Mouse (Mus musculus): ENCODE results near the gene Myh10.
"Not testable (repeated sequence)": the region's sequence is repeated elsewhere in the genome, so short reads cannot be mapped to it uniquely, and the experiment has no call there.

Gene Myh10

DNA sequence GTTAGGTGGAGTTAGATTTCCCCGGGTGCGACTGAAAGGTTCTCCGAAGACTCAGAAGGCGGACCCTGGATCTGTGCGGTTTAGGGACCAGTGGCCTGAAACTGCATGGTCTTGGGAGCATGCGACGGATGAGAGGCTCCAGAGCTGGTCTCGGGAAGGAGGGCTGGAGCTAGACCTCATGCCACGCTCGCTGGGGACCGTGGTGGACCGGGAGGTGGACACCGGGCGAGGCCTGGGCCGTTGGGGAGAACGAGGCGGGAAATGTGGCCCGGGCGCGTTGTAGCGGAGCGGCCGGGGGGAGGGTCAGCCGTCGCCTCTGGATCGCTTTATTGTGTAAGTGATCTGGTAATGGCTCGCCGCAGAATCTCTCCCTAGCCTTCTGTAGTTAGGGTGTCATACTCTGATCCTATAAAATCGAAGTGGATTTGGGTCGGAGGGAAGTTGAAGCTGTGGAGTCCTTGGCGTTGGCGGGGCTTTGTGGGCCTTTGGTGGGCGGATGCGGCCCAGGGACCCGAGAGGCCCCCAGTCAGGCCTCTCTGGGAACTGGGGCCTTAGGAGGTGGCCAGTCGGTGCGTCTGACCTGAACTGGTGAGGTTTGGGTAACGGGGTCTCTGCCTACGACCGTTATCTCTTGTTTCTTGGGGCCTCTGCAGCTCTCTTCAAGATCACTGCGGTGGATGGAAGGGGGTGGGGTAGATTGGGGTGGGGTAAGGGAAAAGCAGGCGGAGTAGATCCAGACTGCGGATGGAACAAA, 1.5 kb downstream of the Myh10 start:
- peak; percentile 26 for DNase-seq (ENCODE audit: low spot score)

DNA sequence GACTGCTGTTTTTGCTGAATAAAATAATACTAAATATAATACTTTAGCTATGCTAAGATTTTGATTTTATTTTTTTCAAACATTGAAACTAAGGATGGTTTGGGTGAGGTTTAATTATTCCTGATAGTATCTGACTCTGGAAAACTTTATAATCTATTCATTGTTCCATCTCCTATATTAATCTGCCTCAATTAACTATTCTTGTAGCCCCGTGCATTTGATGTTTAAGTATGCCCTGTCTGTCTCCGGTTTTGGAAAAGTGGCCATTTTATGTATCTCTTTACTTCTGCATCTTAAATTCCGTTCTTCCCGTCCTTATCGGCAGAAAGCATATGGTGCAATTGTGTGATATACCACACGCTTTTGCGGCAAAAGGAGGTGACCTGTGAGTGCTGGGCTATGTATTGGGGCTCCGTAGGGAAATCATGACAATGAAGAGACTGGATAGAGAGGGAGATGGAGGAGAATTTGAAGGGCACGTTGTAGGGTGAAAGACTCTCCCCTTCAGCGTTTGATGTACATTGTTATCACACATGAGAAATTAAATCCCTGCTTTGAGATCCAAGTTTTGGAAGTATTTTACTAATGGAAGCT, 2.2 kb downstream of the Myh10 start:
- DNase-seq (ENCODE audit: low spot score): no peak

DNA sequence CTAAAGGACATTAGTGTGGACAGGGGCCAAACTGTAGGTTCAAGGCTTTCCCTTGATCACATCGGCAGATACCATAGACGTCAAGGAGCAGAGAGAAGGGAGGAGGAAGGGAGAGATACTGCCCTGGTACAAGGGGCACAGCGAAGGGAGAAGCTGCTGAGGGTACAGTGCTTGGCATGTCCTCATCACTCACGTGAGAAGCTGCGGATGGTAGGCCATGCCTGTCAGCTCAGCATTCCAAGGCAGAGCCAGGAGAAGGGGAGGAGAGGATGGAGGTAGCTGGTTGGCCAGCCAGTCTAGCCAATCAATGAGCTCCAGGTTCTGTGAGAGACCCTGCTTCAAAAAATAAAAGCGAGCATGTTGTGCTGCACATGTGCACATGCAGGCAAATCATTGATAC, 11.0 kb downstream of the Myh10 start:
- DNase-seq (ENCODE audit: low spot score): no peak

DNA sequence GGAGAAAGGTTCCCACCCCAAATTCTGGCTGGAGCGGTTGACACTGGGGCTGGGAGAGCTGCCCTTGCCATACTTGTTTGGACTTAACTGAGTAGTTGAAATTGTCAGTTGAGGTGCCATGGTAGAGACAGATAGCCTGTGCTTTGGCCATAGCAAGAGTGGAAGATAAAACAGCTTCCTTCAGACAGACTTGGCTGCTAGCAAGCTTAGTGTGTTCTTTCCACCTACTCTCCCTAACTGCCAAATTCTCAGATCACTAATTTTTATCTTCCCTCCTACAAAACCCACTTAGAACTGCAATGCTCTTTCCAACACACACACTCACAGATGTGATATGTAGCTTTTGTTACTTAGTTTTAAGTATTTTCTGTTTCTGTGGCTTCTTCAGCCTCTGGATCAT, 12.0 kb downstream of the Myh10 start:
- DNase-seq (ENCODE audit: low spot score): no peak

DNA sequence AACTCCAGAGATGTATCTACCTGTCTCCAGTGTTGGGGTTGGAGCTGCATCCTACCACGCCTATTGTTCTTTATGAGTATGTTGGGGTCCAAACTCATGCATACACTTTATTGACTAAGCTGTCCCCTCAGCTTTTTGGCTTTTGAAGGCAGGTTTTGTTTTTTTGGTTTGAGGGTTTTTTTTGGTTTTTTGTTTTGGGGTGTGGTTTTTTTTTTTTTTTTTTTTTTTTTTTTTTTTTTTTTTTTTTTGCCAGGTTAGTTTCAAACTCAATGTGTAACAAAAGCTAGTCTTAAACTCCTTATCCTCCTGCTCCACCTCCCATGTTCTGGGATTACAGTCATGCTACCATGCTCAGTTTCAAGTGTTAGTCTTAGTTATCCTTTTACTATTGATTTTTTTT, 12.9 kb downstream of the Myh10 start:
- no peak for DNase-seq (ENCODE audit: low spot score)

DNA sequence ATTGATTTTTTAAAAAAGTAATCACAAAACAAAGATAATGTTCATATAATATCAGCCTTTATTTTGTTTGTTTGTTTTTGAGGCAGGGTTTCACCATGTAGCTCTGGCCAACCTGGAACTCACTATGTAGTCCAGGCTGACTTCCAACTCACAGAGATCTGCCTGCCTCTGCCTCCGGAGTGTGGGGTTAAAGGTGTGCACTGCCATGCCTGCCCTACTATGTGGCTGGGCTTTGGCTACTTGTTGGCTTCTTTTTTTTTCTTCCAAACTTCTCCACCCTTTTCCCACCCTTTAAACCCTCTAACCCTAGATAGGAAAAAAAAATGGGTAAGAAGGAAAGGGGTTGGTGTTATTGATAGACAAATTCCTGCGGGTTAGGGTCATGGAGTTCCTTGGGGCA, 13.5 kb downstream of the Myh10 start:
- DNase-seq (ENCODE audit: low spot score): no peak

DNA sequence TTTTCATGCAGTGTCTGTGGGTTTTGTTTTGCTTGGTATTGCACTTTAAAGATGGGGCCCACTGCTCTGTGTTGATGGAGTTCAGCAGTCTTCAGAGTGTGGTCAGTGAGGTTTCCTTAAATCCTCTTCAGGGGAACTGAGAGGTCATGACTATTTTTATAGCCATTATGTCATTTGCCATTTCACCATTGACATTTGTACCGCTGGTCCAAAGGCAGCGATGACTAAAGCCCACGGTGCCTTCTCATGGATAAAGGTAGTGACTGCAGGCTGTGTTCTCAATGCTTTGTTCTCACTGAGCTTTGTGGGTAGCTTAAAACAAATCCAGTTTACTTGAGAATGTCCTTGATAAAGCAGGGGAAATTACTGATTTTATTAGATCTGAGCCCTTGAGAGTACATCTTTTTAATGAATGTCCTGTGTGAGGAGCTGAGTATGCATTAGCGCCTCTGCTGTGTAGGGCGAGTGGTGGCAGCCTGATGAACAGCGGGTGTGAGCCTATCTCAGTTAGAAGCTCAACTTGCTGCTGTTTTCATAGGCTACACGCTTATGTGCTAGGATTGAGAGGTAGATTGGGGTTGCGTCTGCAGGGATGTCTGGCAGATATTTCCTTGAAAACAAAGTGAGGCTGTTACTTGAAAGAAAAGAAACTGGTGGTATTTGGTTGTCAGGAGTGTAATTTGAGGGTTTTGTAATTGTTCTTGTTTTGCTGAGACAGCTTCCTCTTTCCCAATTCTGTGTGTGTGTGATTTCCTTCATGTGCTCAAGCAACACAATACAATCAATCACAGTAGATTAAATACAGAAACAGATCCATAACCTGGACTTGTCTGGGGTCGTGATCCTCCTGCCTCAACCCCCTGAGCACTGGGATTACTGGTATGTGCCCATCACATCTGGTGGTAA, 15.4 kb downstream of the Myh10 start:
- DNase-seq (ENCODE audit: low spot score): no peak

DNA sequence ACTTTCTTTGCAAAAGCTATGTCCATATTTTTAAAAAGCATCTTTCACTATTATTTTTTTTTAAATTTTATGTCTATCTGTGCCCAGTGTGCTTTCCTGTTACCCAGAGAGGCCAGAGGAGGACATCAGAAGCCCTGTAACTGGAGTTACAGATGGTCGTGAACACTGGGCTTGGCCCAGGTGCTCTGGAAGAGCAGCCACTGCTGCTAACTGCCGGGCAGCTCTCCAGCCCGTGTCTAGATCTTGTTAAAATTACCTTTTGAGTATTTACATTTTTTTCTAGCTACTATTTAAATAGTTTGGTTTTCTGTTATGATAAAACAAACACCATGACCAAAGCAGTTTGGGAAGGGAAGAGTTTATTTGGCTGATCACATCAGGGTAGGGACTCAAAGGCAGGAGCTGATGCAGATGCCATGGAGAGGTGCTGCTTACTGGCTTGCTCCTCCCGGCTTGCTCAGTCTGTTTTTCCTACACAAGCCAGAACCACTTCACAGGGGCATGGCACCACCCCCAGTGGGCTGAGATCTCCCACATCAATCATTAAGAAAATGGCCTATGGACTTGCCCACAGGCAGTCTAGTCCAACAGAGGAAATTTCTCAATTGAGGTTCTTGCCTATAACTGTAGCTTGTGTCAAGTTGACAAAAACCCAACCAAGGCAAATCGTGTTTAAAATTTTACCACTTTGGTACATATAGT, 16.7 kb downstream of the Myh10 start:
- DNase-seq (ENCODE audit: low spot score): no peak

DNA sequence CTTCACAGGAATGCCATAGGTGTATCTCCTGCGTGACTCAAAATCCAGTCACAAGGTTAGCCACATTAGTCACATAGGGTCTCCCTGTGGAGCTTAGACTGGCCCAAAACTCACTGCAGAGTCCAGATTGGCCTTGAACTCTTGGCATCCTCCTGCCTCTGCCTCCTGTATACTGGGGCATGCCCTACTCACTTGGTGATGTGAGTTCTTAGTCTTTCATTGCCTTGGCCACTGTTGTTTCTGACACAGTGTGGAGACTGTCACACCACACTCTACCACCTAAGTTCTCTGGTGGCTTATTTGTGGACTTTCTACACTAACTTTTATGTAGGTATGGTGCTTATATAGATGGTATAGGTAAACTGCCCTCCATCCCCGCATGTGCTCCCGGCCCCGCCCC, 24.8 kb downstream of the Myh10 start:
- DNase-seq (ENCODE audit: low spot score): no peak

DNA sequence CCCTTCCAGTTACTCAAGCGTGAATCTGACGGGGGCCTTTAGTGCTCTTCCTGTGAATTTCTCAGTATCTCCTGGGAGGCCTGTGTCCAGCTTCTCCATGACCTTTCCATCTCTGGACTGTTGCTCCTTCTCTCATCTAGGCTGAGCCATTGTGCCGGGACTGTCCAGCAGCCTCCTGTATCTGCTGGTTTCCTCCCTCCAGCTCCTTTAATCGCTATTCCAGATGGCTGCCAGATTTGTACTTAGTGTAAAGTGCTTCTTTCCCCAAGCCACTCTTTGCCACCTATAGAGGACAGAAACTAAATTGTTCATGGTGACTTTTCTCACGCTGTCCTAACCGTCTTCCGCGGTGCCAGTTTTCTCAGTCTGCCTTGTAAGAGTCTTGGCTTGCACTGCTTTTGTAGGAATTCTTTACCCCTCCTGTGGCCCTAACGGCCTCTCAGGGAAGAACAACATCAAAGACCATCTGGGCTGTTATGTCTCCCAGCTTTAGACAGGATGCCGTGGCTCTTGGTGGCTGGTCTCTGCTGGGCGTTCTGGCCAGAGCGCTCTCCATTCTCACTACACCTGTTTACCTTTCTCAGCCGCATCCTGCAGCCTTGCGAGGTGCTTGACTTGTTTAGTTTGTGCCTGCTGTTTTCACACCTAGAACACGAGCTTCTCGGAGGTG, 25.9 kb downstream of the Myh10 start:
- DNase-seq (ENCODE audit: low spot score): no peak

DNA sequence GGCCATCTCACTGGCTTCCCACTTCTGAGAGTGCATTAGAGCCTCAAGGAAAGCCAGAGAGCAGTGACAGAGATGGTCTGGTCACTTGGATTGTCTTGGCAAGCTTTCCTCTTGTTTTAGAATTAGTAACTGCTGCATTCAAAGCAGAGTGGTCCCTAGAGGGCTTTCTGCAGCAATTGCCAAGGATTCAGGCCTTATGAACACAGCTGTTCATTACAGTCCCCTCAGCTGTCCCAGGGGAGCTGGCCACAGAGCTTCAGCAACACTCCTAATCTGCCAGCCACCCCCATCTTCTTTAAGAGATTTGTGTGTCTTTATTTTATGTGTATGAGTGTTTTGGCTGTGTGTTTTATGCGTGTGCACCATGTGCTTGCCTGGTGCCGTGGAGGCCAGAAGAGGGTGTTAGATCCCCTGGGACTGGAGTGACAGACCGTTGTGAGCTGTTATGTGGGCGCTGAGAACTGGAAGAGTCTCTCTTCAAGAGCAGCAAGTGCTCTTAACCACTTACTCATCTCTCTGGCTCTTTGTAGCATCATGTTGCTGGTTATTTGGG, 27.8 kb downstream of the Myh10 start:
- no peak for DNase-seq (ENCODE audit: low spot score)

DNA sequence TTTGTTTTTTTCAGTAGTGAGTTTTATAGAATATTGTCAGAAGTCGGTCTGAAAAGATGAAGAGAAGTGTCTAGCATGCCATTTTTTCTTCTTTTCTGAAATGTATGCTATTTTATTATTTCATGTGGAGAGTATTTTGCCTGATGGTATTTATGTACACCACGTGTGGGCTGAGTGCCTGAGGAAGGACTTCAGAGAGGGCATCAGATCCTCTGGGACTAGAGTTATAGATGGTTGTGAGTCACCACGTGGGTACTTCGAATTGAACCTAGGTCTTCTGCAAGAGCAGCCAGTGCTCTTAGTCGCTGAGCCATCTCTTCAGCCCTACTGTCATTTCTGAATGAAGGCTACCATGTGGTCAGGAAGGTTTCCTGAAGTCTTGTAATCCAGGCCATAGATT, 28.4 kb downstream of the Myh10 start:
- DNase-seq (ENCODE audit: low spot score): no peak

DNA sequence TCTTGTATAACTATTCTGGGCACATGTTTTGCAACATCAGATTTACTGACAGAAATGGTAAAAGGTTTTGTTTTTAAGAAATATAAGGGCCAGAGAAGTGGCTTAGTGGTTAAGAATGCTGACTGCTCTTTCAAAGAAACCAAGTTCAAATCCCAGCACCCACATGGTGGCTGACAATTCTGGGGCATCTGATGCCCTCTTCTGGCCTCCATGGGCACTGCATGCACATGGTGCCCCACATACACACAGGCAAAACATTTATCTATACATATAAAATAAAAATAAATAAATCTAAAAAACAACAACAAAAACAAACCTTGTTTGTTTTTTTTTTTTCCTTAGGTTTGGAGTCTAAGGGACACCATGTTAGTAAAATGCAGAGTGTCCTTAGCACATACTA, 32.8 kb downstream of the Myh10 start:
- peak; percentile 17 for DNase-seq (ENCODE audit: low spot score)

DNA sequence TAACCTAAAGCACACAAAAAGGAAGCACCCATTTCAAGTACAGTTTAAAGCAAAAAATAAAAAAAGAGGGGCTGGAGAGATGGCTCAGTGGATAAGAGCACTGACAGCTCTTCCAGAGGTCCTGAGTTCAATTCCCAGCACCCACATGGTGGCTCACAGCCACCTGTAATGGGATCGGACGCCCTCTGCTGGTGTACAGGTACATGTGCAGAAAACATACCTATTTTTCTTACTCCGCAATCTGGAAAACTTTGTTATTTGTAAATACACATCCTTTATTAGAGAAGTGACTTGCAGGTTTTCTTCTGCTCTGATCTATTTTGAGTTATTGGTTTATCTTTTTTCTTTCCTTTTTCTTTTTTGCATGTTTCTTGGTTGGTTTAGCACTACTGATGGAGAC, 37.3 kb downstream of the Myh10 start:
- no peak for DNase-seq (ENCODE audit: low spot score)

DNA sequence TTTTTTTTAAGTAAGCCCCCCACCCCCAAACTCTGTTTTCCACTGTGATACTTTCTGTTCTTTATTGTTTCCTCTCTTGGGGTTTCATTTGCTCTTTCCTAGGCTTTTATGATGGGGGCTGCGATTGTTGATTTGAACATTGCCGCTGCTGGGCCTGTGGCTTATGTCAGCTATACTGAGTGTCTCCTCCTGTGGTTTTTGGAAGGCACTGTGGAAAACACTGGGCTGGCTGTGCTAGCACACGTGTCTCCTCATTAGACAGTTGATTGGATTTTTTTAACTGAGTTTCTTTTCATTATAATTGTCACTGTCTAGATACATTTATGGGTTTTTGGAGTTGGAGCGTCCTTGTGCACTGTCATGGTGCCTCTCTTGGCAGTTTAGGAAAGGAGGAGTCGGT, 39.4 kb downstream of the Myh10 start:
- peak; percentile 27 for DNase-seq (ENCODE audit: low spot score)

DNA sequence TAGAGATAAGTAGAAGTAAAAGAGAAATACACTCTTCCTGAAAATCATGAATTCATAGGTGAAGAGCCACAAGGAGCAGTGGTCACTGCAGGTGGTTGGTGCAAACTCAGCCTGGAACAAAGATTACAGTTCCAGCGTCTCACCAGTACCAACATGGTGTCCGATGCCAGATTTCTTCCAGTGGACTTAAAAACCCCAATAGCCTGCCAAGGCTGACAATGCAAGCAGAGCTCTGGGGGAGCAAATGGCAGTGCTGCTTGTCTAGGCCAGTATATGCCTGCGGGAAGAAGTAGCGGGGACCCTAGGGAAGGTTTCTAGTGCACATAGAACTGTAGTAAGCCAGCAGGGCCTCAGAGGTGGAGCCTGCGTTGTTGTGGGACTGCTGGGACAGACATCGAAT, 40.7 kb downstream of the Myh10 start:
- DNase-seq (ENCODE audit: low spot score): no peak

DNA sequence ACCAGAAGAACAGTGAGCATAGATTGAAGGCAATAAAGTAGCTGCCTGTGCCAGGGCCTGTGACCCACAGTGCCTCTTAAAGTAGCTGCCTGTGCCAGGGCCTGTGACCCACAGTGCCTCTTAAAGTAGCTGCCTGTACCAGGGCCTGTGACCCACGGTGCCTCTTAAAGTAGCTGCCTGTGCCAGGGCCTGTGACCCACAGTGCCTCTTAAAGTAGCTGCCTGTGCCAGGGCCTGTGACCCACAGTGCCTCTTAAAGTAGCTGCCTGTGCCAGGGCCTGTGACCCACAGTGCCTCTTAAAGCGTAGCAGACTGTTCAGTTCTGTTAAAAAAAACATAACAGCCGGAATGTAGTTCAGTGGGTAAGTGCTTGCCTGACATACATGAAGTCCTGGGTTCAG, 42.0 kb downstream of the Myh10 start:
- not testable (repeated sequence) for DNase-seq (ENCODE audit: low spot score)

DNA sequence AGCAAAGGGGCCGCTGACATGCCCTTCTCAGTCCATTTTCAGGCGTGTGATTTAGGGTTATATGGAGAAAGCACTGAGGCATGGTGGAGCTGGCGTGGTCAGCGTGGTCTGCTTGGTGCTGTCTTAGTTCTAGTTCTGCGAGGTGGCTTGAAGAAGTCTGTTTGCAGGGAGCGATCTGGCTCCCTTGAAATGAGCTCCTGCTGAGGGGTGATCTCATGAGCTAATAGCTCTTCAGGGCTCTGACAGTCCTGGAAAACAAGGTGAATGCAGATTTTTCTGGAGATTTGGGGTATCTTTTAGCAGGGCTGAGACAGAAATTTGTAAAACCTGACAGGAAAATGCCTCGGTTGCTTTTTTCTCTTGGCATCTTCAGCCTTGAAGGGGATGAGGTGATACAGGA, 48.1 kb downstream of the Myh10 start:
- DNase-seq (ENCODE audit: low spot score): no peak

DNA sequence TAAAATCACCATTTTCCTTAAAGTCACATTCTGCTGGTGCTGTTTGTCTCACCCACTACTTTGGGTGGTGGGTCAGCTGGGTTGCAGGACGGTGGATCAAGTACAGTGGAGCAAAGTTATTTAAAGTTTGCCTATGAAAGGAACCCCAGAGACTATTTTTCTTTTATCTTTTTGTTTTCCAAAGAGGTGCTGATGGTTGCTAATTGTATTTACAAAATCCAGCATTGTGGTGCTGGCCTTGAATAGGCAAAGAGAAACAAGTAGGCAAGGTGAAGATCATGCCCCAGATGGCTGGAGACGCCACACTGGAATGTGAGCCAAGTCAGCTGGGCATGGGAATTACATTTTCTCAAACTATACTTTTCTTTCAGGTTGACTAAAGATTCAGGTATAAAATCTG, 51.3 kb downstream of the Myh10 start:
- no peak for DNase-seq (ENCODE audit: low spot score)

DNA sequence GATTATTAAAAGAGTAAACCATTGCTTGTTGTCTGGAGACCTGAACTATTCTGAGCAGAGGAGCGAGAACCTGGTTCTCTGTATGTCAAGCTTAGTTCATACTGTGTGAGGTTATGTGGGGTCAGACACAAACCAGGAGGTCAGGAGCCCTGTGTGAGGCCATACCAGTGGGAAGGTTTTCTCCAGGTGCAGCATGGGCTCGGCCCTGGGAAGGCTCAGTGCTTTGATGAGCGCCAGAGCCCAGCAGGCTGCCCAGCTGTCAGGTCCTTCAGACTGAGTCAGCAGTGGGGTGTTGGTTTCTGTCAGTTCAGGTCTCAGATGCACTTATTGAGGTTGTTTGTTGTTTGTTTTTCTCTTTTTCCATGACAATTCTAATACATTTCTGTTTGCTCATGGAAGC, 52.8 kb downstream of the Myh10 start:
- DNase-seq (ENCODE audit: low spot score): no peak

DNA sequence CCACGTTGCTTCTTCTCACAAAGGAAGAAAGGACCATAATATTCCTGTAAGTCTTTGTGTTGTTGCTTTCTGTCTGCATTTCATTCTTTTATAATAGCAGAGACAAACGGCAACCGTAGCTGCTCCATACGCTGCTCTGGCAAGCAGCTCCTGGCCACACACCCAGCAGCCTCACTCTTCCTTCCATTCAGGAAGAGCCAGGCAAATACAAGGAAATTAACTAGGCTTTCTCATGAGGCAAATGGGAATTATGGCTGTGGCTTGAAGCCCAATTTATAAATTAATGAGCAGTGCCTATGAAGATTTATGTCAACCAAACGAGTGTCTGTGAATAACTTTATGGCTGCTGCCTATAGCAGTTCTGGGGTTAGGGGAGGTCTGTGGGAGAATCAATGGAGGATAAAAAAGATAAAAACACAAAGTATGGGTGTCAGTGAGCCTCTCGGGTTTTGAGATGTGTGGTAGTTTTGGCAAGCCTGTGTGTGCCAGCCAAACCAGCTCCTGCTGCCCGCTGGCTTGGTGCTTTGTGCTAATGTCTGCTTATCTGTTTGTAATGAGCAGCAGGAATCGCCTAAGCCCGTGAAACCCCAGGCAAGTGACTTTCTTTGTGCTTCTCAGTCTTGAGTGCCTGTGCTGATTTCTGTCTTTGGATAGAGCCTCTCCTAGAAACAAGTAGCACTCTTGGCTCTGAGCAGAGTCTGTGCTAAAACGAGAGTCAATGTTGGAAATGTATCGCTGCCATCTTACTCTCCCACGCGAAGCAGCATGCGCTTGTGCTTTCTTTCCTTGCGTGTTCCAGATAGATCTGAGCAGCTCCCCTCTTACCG, 54.2 kb downstream of the Myh10 start:
- DNase-seq (ENCODE audit: low spot score): no peak
